Mouse (Mus musculus): ENCODE results near the gene Slc35f2. TPM values are rescaled to one million over a fixed set of nuclear protein-coding genes. Genes with fewer than 3 reads are reported as not detected.

Gene Slc35f2
- 20.1 and 20.4 TPM in 2 replicates for polyA plus RNA-seq (2015; fragmentation: Nextera tagmentation; extraction: Ambion mirVana)

- H3K27ac ChIP-seq (ENCODE audit: low read length) = peak within 1 kb of the TSS; percentile 69
- H3K27me3 ChIP-seq (ENCODE audit: insufficient read depth, low read length) = peaks cover 17% of the 10 kb centered on the region
- no peaks in the 10 kb centered on the region for H3K36me3 ChIP-seq (ENCODE audit: insufficient read depth, low read length)
- ATAC-seq (ENCODE audit: low FRiP score, low TSS enrichment) = peak; percentile 93
- H3K4me3 ChIP-seq (ENCODE audit: low read length) = peak within 1 kb of the TSS; percentile 66
- 0 out of 2 replicates have a peak, but pooled peaks cover 7% of the 10 kb centered on the region for H3K9me3 ChIP-seq (ENCODE audit: low read length)
- H3K4me1 ChIP-seq (ENCODE audit: insufficient read depth, low read length) = peaks cover 15% of the 10 kb centered on the region; the same call in 1 of the 2 replicates
- H3K9ac ChIP-seq (replicated peaks; ENCODE audit: low read length) = peak within 1 kb of the TSS; percentile 71
- WGBS = 0% methylated on average over 50 of the region's 50 CpGs
- H3K4me2 ChIP-seq (replicated peaks; ENCODE audit: low read depth, low read length) = peak within 1 kb of the TSS; percentile 98
These were observed at the start of gene Slc35f2 for GRCm38 (mm10) chr9:53771344-53772021. TSS of gene Slc35f2 (plus strand) at chr9:53771538.

GRCm38 (mm10) chr9:53740829-53741404, 30.4 kb upstream of the Slc35f2 start:
- Histone ChIP-seq H3K4me1 (ENCODE audit: insufficient read depth, low read length) (no peaks in the 10 kb centered on the region), H3K27ac (ENCODE audit: low read length) (no peak overlapping the region), H3K4me2 (replicated peaks; ENCODE audit: low read depth, low read length) (no peak overlapping the region), H3K36me3 (ENCODE audit: insufficient read depth, low read length) (no peaks in the 10 kb centered on the region), H3K9me3 (ENCODE audit: low read length) (no peaks in the 10 kb centered on the region), H3K27me3 (ENCODE audit: insufficient read depth, low read length) (no peaks in the 10 kb centered on the region), H3K4me3 (ENCODE audit: low read length) (no peak overlapping the region), H3K9ac (replicated peaks; ENCODE audit: low read length) (no peak overlapping the region)
- no peak for ATAC-seq (ENCODE audit: low FRiP score, low TSS enrichment)
- WGBS = 45% methylated on average over 3 of the region's 3 CpGs

- 86% methylated on average over 13 of the region's 13 CpGs for WGBS
- no peaks in the 10 kb centered on the region for H3K9me3 ChIP-seq (ENCODE audit: low read length)
These were observed 20.9 kb upstream of the Slc35f2 start for GRCm38 (mm10) chr9:53750411-53750810.

GRCm38 (mm10) chr9:53750899-53751298, 20.4 kb upstream of the Slc35f2 start:
- Histone ChIP-seq H3K4me3 (ENCODE audit: low read length) (no peak overlapping the region), H3K4me1 (ENCODE audit: insufficient read depth, low read length) (no peaks in the 10 kb centered on the region), H3K27ac (ENCODE audit: low read length) (no peak overlapping the region), H3K9me3 (ENCODE audit: low read length) (no peaks in the 10 kb centered on the region), H3K9ac (replicated peaks; ENCODE audit: low read length) (no peak overlapping the region), H3K4me2 (replicated peaks; ENCODE audit: low read depth, low read length) (no peak overlapping the region), H3K36me3 (ENCODE audit: insufficient read depth, low read length) (no peaks in the 10 kb centered on the region), H3K27me3 (ENCODE audit: insufficient read depth, low read length) (peaks cover 2% of the 10 kb centered on the region; the same call in 1 of the 2 replicates)
- 35% methylated on average over 5 of the region's 5 CpGs for WGBS
- no peak for ATAC-seq (ENCODE audit: low FRiP score, low TSS enrichment)

More at GRCm38 (mm10) chr9:53750411-53750810, 20.9 kb upstream of the Slc35f2 start:
- no peak for ATAC-seq (ENCODE audit: low FRiP score, low TSS enrichment)
- Histone ChIP-seq H3K4me3 (ENCODE audit: low read length) (no peak overlapping the region), H3K27ac (ENCODE audit: low read length) (no peak overlapping the region), H3K36me3 (ENCODE audit: insufficient read depth, low read length) (no peaks in the 10 kb centered on the region), H3K4me1 (ENCODE audit: insufficient read depth, low read length) (no peaks in the 10 kb centered on the region), H3K27me3 (ENCODE audit: insufficient read depth, low read length) (peaks cover under 1% of the 10 kb centered on the region; the same call in 1 of the 2 replicates), H3K4me2 (replicated peaks; ENCODE audit: low read depth, low read length) (no peak overlapping the region), H3K9ac (replicated peaks; ENCODE audit: low read length) (no peak overlapping the region)

- Histone ChIP-seq H3K4me1 (ENCODE audit: insufficient read depth, low read length) (no peaks in the 10 kb centered on the region), H3K9ac (replicated peaks; ENCODE audit: low read length) (no peak overlapping the region), H3K27ac (ENCODE audit: low read length) (no peak overlapping the region), H3K9me3 (ENCODE audit: low read length) (no peaks in the 10 kb centered on the region), H3K4me3 (ENCODE audit: low read length) (no peak overlapping the region), H3K4me2 (replicated peaks; ENCODE audit: low read depth, low read length) (no peak overlapping the region), H3K27me3 (ENCODE audit: insufficient read depth, low read length) (peaks cover 2% of the 10 kb centered on the region; the same call in 1 of the 2 replicates), H3K36me3 (ENCODE audit: insufficient read depth, low read length) (no peaks in the 10 kb centered on the region)
- no peak for ATAC-seq (ENCODE audit: low FRiP score, low TSS enrichment)
These were observed 16.5 kb upstream of the Slc35f2 start for GRCm38 (mm10) chr9:53754801-53755200.

- ATAC-seq (ENCODE audit: low FRiP score, low TSS enrichment) = no peak
These were observed 13.2 kb upstream of the Slc35f2 start for GRCm38 (mm10) chr9:53758142-53758541.

GRCm38 (mm10) chr9:53764697-53765096, 6.6 kb upstream of the Slc35f2 start:
- H3K4me3 ChIP-seq (ENCODE audit: low read length) = no peak overlapping the region
- no peaks in the 10 kb centered on the region for H3K36me3 ChIP-seq (ENCODE audit: insufficient read depth, low read length)
- no peak for ATAC-seq (ENCODE audit: low FRiP score, low TSS enrichment)
- WGBS = 78% methylated on average over 8 of the region's 8 CpGs
- no peak overlapping the region for H3K9ac ChIP-seq (replicated peaks; ENCODE audit: low read length)
- no peak overlapping the region for H3K27ac ChIP-seq (ENCODE audit: low read length)
- no peak overlapping the region for H3K4me2 ChIP-seq (replicated peaks; ENCODE audit: low read depth, low read length)
- 0 out of 2 replicates have a peak, but pooled peaks cover 7% of the 10 kb centered on the region for H3K9me3 ChIP-seq (ENCODE audit: low read length)
- H3K4me1 ChIP-seq (ENCODE audit: insufficient read depth, low read length) = no peaks in the 10 kb centered on the region
- H3K27me3 ChIP-seq (ENCODE audit: insufficient read depth, low read length) = no peaks in the 10 kb centered on the region

More at GRCm38 (mm10) chr9:53758142-53758541, 13.2 kb upstream of the Slc35f2 start:
- Histone ChIP-seq H3K9ac (replicated peaks; ENCODE audit: low read length) (no peak overlapping the region), H3K36me3 (ENCODE audit: insufficient read depth, low read length) (no peaks in the 10 kb centered on the region), H3K27me3 (ENCODE audit: insufficient read depth, low read length) (peaks cover 2% of the 10 kb centered on the region; the same call in 1 of the 2 replicates), H3K4me2 (replicated peaks; ENCODE audit: low read depth, low read length) (no peak overlapping the region), H3K9me3 (ENCODE audit: low read length) (no peaks in the 10 kb centered on the region), H3K27ac (ENCODE audit: low read length) (no peak overlapping the region), H3K4me3 (ENCODE audit: low read length) (no peak overlapping the region), H3K4me1 (ENCODE audit: insufficient read depth, low read length) (no peaks in the 10 kb centered on the region)
- 93% methylated on average over 2 of the region's 2 CpGs for WGBS

- no peak overlapping the region for H3K27ac ChIP-seq (ENCODE audit: low read length)
- 90% methylated on average over 5 of the region's 5 CpGs for WGBS
- 0 out of 2 replicates have a peak, but pooled peaks cover 7% of the 10 kb centered on the region for H3K9me3 ChIP-seq (ENCODE audit: low read length)
- no peak overlapping the region for H3K4me2 ChIP-seq (replicated peaks; ENCODE audit: low read depth, low read length)
- peaks cover 17% of the 10 kb centered on the region for H3K27me3 ChIP-seq (ENCODE audit: insufficient read depth, low read length)
- no peaks in the 10 kb centered on the region for H3K36me3 ChIP-seq (ENCODE audit: insufficient read depth, low read length)
- H3K4me1 ChIP-seq (ENCODE audit: insufficient read depth, low read length) = peaks cover 15% of the 10 kb centered on the region; the same call in 1 of the 2 replicates
- ATAC-seq (ENCODE audit: low FRiP score, low TSS enrichment) = no peak
- no peak overlapping the region for H3K9ac ChIP-seq (replicated peaks; ENCODE audit: low read length)
- H3K4me3 ChIP-seq (ENCODE audit: low read length) = no peak overlapping the region
These were observed 2.9 kb upstream of the Slc35f2 start for GRCm38 (mm10) chr9:53768486-53768885.

- peaks cover 17% of the 10 kb centered on the region for H3K27me3 ChIP-seq (ENCODE audit: insufficient read depth, low read length)
- H3K9me3 ChIP-seq (ENCODE audit: low read length) = 0 out of 2 replicates have a peak, but pooled peaks cover 7% of the 10 kb centered on the region
- WGBS = 39% methylated on average over 12 of the region's 12 CpGs
- peak overlapping the region; percentile 69; the same call in 1 of the 2 replicates for H3K27ac ChIP-seq (ENCODE audit: low read length)
- H3K4me2 ChIP-seq (replicated peaks; ENCODE audit: low read depth, low read length) = peak overlapping the region; percentile 98
- peaks cover 15% of the 10 kb centered on the region; the same call in 1 of the 2 replicates for H3K4me1 ChIP-seq (ENCODE audit: insufficient read depth, low read length)
- no peak for ATAC-seq (ENCODE audit: low FRiP score, low TSS enrichment)
- peak overlapping the region; percentile 66 for H3K4me3 ChIP-seq (ENCODE audit: low read length)
- no peaks in the 10 kb centered on the region for H3K36me3 ChIP-seq (ENCODE audit: insufficient read depth, low read length)
- H3K9ac ChIP-seq (replicated peaks; ENCODE audit: low read length) = peak overlapping the region; percentile 71
These were observed 481 bp upstream of the Slc35f2 start for GRCm38 (mm10) chr9:53770771-53771343.
